Mouse (Mus musculus) bone marrow, adult 2 months (tissue): ENCODE measurements around the gene Patl2.

Source experiments
- CTCF ChIP-seq: fragments of 200-500 bp; IDR thresholded peaks from 2 replicates; pipeline ENCODE4 v1.5.1; 2011; ENCODE audit warnings: low read length, control low read depth; ENCODE audit not compliant: control insufficient read depth, insufficient read depth
- POLR2A ChIP-seq: fragments of 200-500 bp; IDR thresholded peaks from 2 replicates; pipeline ENCODE4 v1.6.1; 2011; ENCODE audit warnings: low read depth, mild to moderate bottlenecking, control low read depth, low read length, borderline replicate concordance; ENCODE audit not compliant: control insufficient read depth

GRCm38 (mm10) chr2:122164293-122164692 is 21.7 kb downstream of the Patl2 start:
- TF ChIP-seq CTCF (no peak), POLR2A (peak; percentile 34; the same call in 1 of the 2 replicates)
